Mouse (Mus musculus) regulatory T cell (primary cell): ENCODE data around the gene Gm6592.
"Not testable (repeated sequence)": the region's sequence is repeated elsewhere in the genome, so short reads cannot be mapped to it uniquely, and the experiment has no call there.

ENCODE experiments used
- in situ Hi-C: fragments of 300-600 bp; cut with MboI, MseI; formaldehyde crosslinking; loops from one replicate; pipeline ENCODE4 v1.15.1; 2025; ENCODE audit warnings: high pct_unique_total_duplicates

Gm6592 gene

DNA sequence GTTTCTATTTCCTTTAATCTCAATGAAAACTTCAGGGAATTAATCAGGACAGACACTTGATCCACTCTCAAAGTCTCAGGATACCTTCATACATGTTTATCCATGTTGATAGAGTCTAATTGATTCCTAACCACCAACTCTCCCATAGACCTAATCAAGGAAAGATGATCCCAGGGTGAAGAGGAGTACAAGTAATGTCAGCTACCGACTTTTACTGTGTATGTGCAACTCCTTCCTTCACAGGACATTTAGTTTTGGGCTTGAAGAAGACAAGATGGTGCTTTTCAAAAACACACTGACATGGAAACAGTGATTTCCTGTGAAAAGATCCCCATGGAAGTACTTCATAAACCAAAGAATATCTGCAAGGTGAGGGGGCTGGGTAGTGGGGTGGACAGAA lies at the start of gene Gm6592:
TSS of gene Gm6592 (plus strand) at position 301 of the 400 bp plus-strand sequence.
- in situ Hi-C loops, result no loop called here

DNA sequence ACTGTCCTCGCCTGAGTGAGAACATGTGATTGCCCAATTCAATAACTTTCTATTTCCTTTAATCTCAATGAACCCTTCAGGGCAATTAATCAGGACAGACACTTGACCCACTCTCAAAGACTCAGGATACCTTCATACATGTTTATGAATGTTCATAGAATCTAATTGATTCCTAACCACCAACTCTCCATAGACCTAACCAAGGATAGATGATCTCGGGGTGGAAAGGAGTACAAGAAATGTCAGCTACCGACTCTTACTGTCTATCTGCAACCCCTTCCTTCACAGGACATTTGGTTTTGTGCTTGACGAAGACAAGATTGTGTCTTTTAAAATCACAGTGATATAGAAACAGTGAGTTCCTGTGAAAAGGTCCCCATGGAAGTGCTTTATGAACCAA lies 40.4 kb upstream of the Gm6592 start, which contains the start of gene Ssxb5:
TSS of gene Ssxb5 (plus strand) at position 301 of the 400 bp plus-strand sequence.
- in situ Hi-C loops, result not testable (repeated sequence)

DNA sequence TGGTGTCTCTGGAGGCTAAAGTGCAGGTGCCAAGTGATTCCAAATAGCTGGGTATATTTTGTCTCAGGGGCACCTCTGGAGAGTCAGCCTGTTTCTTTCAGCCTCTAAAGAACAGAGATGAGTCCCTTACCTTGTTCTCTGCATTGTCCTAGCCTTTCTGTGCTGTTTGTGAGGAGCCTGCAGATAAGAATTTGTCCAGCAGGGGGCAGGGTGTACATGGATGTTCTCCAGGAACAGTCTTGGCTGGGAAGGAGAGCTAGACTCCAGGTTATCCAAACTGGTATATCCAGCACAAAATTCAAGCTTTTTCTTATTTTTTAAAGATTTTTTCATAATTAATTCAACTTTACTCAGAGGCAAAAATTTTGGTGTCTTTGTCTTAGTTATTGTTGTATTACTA lies 11.8 kb upstream of the Gm6592 start:
- in situ Hi-C loops, result loop anchor here (5.0 kb wide), 1 partner anchor 250 kb away; no protein-coding TSS in a partner anchor

DNA sequence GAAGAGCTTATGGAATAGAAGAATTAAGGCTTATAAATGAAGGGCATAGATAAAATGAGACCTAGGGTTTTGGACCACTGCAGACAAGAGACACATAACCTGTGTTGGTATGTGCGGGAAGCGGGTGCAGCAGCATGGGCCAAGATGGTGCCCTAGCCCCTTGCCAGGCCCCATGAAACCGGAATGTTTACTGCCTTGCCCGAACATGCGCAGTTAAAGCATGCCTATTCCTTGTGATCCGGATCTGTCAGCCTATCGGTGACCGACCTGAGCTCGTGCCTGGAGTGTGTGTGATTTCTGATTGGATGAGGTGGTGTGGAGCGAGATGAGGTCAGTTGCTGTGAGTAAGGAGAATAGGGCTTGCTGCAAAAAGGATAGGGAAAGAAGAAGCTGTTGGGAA lies 8.7 kb downstream of the Gm6592 start:
- in situ Hi-C loops, result no loop called here

GRCm38 (mm10) chrX:8864331-8864730 lies 20.5 kb downstream of the Gm6592 start:
- in situ Hi-C loops, result not testable (repeated sequence)

DNA sequence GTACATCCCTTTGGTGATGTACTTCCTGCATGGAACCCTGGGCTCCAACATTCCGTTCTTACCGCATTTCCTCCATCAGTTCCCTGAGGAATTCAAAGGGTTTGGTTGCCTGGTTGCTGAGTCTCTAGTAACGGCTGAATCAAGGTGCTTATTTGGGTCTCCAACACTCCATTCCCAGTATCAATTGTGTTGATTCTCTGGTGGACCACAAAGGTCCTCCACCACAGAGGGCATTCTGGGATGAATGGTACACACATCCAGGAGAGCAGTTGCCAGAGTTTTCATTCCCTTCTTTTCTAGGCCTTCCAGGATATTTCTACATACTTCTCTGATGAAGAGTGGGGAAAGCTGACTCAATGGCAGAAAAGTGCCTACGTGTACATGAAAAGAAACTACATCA lies 30.2 kb downstream of the Gm6592 start, which contains the start of gene Gm5751:
TSS of gene Gm5751 (plus strand) at position 301 of the 400 bp plus-strand sequence.
- in situ Hi-C loops, result not testable (repeated sequence)

DNA sequence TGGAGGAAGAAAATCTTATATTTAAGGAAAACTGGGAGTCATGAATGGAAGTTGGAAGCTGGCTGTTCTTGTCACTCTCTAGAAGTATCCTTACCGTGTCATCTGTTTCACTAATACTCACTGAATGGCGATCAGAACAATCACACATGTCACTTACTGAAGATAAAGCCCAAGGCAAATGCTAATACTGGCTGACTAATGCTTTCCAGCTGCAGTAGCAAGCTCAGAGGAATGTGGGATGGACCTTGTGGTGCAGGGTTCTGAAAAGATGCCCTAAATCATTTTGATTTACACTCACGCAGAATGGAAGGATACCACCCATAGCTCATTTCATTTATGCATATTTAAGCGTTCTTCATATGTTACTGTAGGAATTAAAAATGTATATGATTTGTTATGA lies 40.5 kb downstream of the Gm6592 start:
- in situ Hi-C loops, result no loop called here

DNA sequence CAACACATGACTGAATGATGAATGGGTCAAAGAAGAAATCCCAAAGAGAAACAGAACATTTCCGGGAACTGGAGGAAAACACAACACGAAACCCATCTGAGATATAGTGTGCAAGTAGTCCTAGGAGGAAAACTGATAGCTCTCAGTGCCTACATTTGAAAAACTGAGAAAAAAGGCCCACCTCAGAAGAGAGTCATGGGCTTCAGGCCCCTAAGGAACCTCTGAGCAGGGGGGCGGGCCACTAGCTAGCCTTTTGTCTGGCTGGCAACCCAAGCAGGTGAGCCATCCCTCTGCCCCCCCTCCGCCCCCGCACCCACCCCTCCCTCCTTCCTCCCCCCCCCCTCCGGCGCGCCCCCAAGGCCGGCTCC lies 48.2 kb downstream of the Gm6592 start:
- in situ Hi-C loops, result no loop called here

GRCm38 (mm10) chrX:8892343-8893155 lies 48.8 kb downstream of the Gm6592 start, which contains the start of gene B630019K06Rik:
B630019K06Rik (plus strand) TSS chrX:8892382.
- in situ Hi-C loops, result no loop called here

DNA sequence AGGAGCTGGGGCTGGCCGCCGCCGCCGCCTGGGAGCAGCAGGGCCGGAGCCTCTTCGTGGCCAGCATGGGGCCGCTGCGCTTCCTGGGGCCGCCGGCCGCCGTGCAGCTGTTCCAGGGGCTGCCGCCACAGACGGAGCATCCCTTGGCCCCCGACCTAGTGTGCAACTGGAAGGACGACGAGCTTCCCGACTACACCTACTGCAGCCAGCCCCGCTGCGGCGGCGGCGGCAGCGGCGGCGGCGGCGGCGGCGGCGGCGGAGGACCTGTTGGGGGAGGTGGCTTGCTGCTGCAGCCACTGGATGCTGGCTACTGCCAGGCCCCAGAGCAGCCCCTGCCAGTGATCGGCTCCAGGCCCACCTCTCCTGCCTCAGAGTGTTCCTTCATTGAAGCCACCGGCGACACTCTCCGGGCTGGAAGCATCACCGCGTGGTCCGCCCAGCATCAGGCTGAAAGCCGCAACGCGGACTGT lies 49.4 kb downstream of the Gm6592 start:
- in situ Hi-C loops, result no loop called here
